Mouse (Mus musculus) left cerebral cortex, adult 8-10 months (tissue): ENCODE results near the gene R3hcc1l. TPM values are rescaled to one million over a fixed set of nuclear protein-coding genes. Genes with fewer than 3 reads are reported as not detected.

ENCODE experiments used
- total RNA-seq, 4 experiments: library from RNA; stranded (reverse); gene quantifications; 2 replicates each; pipeline ENCODE4 v1.2.4; 2022

R3hcc1l gene
- total RNA-seq, 4 experiments from 2014 or later = 23.9 to 35.7 (median 32.9) TPM

Other genes with a start within 250 kb of the R3hcc1l start
- gene Crtac1, start 87.0 kb upstream of the R3hcc1l start, total RNA-seq = 10 to 100 TPM; 52.0 to 64.1 (median 55.9) TPM
- under 1 TPM; 0.14 to 0.98 (median 0.18) TPM for gene Loxl4, start 94.1 kb downstream of the R3hcc1l start, total RNA-seq
- gene Pyroxd2, start 234.0 kb downstream of the R3hcc1l start, total RNA-seq = 1 to 10 TPM; 2.9 to 4.0 (median 3.7) TPM